8 mouse cellular contexts compared by ENCODE assay signal in genomic region chr17:75615335-75615734, GRCm38 (mm10).
DNase-seq lines count a peak whose midpoint lies in the region; ATAC-seq and TF ChIP-seq lines count a peak whose summit lies in the region.

No protein-coding gene starts in this region.

- TF ChIP-seq CTCF in Patski (IDR thresholded peaks at IDR 0.05): peak; percentile 75

- H3K27me3 ChIP-seq in Patski: peaks cover 4% of the 10 kb centered on the region

- in situ Hi-C loops in Patski (cut with MboI; ENCODE audit: low pct_unique_long_range_greater_than_20kb): no loop called here

- CTCF ChIA-PET in Patski (lab: Charles Lee): no interaction called here

- ATAC-seq in Patski: peak; percentile 62
- ATAC-seq in megakaryocyte progenitor cell, adult 5-6 weeks (replicated peaks; ENCODE audit: poor library complexity): peak; percentile 84

- POLR2A ChIA-PET in Patski (lab: Charles Lee): interaction anchor here (0.6 kb wide), 1 partner anchor 153 kb away, joined by 3 read pairs; no protein-coding TSS in a partner anchor

- DNase-seq in cerebellum, adult 18-20 months: peak; percentile 5
- no peak for DNase-seq in cerebellum, adult 11-12 months
- DNase-seq in layer of hippocampus, postnatal 10 days (ENCODE audit: low spot score in 2 of 2): peak; percentile 8 to 27
- no peak for DNase-seq in layer of hippocampus, adult 9-10 months (ENCODE audit: low spot score)
- no peak for DNase-seq in Patski (ENCODE audit: low read depth, low spot score)
- peak; percentile 15 for DNase-seq in induced T-regulatory cell, adult 2 months (ENCODE audit: low read depth)
- DNase-seq in ovary, postnatal 10 days (ENCODE audit: low spot score): no peak

Comparison
In these comparisons a context has a peak if more than half of its experiments do, and no peak if none do; other contexts are left out.
1. DNase-seq: peak in cerebellum, adult 18-20 months (2 of 2), layer of hippocampus, postnatal 10 days (2 of 2) and induced T-regulatory cell, adult 2 months (single experiment); none in cerebellum, adult 11-12 months (single experiment), layer of hippocampus, adult 9-10 months (single experiment), Patski (single experiment) and ovary, postnatal 10 days (single experiment).